Mouse (Mus musculus) urinary bladder, postnatal 25 days (tissue): ENCODE results near the gene Adora2b.
"Not testable (repeated sequence)": the region's sequence is repeated elsewhere in the genome, so short reads cannot be mapped to it uniquely, and the experiment has no call there.

Experiments
- DNase-seq: peaks from one replicate; pipeline ENCODE4 v3.0.0; 2022; ENCODE audit warnings: low spot score

Adora2b gene

DNA sequence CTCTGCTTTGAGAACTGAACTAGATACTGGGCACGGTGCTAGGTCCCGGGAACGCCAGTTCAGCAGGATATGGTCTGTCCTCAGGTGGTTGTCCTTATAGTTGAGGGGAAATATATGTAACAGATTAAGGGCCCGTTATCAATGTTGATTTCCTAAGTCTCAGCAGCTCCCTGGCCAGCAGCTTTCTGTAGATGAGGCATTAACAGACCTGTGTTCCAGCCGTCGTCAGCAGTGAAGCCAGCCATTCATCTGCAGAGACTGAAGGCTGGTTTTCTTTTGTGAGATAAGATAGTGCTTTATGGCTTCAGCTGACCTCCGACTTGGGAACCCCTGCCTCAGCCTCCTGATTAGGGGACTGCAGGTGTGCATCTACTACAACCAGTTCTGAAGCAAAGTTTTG lies 15.2 kb downstream of the Adora2b start:
- DNase-seq = no peak

DNA sequence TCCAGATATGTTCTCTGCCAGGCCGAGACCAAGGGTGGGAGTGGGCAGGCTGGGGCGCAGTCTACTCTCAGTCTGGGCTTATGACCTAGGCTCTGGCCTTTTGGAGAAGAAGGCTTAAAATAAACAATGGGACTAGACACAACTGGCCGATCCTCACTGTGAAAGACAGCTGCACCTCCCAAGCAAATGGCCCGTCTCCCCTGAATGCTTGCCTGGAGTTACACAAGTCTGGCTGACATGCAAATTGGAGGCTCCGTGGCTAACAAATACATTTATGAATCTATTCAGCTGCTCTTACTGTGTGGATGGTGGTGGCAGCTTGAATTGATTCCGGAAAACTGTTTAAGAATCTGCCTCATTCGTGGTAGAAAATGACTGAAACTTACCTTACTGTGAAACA lies 16.9 kb downstream of the Adora2b start:
- no peak for DNase-seq

DNA sequence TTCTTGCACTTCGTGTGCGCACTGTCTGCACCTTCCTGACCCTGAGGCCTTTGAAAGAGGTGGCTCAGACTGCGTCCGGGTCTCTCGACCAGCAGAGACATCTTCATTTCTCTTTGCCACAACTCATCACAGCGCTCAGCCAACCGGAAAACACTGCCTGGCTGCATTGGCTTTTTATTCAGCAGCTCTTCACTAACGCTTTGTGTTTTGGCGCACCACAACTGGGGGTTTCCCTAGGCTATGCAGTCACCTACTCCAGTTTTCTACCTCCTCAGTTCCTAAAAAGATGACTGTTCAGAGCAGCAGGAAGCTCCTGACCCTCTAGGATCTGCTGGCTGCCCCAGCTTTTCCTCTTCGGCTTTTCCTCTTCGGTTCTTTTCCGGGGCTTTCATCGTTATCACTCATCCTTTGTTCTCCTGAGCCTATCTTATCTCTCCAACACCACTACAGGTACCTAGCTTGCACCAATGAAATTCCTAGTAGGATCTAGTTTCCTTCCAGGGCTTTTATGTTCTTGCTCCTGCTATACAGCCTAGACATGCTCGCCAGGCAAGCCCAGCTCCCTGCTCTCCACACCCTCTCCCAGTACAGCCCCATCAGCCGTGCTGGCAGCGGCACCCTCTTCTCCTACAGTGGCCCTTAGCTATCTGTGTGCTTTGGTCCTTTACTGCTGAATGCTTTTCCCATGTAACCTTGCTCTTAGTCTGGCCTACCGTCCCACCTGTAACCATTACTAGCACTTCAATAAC lies 17.9 kb downstream of the Adora2b start:
- no peak for DNase-seq

DNA sequence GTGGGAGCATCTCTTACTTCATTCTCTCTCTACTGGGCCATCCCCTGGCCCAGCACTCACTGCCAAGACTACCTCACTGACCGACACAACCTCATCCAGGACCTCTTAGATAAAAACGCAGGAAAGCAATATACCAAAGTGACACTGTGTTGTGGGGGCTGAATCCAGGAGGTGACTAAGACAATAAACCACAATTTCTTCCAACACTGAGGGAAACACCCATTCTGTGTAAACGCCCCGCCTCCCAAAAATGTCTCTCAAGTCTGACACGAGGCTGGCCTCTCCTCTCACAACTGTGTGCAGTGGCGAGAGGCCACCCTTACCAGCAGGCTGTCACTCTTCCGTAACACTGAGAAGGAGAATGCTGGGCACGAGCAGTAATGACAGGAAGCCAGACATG lies 19.6 kb downstream of the Adora2b start:
- no peak for DNase-seq

DNA sequence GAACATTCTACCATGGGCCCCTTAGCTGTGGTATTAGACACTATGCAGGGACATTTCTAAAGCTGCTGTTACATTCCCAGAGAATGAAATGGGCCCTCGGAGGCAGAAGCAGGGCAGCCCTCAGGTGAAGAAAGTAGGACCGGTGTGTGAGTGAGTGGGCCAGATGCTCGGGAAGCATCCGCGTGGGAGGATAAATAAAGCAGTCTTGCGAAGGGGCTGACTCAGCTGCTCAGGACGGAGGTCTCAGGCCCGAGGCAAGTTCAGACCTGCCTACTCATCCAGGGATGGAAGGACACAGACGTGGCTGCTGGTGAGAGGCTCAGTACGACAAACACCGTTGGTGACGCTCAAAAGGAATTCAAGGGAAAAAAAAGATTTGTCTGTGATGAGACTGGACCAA lies 20.3 kb downstream of the Adora2b start:
- no peak for DNase-seq

DNA sequence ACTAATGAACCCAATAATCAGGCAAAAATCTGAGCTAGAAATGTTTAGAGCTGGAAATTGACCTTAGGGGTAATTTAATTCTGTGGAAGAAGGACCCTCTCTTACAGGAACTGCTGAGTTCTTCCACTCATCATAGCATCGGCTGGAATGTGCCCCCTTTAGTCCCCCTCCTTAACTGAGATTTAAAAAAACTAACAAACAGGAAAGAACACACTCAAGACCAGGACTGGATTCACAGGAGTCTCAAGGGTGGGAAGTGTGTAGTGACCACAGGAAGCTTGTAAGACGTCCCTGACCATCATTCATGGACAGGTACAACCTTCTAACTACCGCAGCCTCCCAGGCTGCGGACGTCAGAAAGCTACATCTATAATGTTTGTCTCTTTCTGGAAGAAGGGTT lies 22.1 kb downstream of the Adora2b start:
- DNase-seq = no peak

DNA sequence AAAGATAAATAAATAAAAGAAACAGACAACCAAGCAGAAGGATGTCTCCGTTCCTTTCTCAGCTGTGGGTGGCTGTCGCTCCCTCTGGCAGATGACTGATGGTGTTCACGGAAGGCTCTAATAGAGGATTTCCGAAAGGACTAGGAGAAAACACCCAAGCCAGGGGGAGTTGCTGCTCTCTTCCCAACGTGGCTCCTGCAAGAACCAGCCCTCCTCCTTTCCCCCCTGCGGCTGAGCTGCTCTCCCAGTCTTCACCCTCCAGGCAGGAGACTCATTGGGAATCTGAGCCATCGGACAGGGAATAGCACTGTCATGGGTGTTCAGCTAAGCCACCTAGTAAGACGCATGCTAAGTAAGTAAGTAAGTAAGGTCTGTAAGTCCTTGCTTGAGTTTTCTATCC lies 28.3 kb downstream of the Adora2b start:
- DNase-seq = no peak

DNA sequence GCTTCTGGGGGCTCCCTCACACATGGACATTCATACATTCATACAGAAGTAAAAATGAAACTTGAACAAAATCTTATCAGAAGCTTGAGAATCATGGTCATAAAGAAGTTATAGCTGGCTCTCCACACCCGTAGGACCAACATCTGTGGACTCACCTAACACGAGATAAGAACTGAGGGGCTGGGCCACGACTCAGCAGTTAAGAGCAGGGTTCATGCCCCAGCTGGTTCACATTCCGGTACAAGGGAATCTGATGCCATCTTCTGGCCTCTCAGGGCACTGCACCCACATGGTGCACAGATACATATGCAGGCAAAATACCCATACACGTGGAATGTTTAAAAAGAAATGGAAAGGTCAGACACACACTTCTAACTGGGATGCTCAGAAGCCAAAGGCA lies 29.2 kb downstream of the Adora2b start:
- DNase-seq = peak; percentile 63

DNA sequence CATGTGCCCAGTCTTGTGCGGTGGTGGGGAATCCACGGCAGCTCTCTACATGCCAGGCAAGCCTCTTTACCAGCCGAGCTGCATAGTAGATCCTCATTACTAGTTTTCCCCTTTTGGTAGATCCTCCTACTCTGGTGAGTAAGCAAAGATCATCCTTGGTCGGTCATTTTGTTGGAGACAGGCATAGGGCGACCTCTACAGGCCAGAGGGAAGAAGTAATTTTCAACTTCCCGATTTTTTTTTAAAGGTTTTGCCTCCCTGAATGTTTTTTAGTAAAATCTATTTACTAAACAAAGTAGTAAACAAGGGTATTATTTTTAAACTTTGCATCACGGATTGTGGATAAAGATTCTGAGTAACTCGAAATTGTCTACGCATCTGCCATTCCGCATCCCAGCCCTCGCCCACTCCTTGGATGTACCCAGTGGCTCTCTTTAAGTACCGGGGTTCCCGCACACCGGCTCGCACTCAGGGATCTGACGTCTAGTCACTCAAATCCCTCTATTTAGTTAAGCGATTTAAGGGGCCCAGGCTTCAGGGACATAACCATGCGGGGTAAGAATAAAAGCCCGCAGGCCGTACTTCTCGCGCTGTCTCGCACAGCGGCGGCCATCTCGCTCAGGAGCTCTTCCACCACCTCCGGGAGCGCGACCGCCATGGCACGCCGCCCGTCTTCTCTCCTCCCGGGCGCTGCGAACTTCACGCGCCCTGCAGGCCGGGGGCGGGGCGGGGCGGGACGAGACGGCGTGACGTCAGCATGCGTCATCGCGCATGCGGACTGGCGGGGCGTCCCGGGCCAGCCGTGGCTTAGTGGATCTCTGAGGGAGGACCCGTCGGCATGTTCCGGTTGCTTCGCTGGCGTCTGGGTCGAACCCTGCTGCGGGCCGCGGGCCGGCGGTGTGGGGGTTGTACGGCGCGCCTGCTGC lies 32.2 kb downstream of the Adora2b start, which contains the start of the genes Zswim7 and Ttc19:
Gene Zswim7, minus strand, starts transcription at position 701 of the 926 bp plus-strand sequence.
Gene Ttc19, plus strand, starts transcription at position 799 of the 926 bp plus-strand sequence.
- peak; percentile 92 for DNase-seq

DNA sequence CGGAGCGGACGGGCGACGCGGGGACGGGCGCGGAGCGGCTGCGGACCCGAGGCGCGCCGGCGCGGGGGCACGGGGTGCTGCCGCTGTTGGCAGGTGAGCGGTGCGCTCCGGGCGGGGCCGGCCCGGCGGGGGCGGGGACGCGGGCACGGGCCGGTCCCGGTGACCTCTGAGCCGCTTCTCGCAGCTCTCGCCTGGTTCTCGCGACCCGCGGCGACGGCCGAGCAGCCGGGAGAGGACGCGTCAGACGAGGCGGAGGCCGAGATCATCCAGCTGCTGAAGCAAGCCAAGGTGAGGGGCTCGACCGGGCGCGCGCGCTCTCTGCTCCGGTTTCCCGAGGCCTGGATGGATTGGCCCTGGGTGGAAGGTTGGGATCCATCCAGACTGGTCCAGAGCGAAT lies 32.8 kb downstream of the Adora2b start:
- DNase-seq = no peak

DNA sequence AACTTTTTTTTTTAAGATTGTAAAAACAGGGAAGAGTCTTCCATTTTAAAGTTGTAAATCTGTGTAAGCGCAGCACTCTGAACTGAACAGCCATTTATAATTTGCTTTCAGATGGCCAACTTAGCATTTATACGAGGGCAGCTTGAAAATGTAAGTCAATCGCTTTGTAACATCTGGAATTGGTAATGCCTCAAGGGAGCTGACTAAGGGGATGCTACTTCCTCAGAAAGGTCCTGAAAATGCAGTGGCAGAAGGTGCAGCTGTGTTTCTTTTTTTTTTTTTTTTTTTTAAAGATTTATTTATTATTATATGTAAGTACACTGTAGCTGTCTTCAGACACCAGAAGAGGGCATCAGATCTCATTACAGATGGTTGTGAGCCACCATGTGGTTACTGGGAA lies 35.2 kb downstream of the Adora2b start:
- not testable (repeated sequence) for DNase-seq

DNA sequence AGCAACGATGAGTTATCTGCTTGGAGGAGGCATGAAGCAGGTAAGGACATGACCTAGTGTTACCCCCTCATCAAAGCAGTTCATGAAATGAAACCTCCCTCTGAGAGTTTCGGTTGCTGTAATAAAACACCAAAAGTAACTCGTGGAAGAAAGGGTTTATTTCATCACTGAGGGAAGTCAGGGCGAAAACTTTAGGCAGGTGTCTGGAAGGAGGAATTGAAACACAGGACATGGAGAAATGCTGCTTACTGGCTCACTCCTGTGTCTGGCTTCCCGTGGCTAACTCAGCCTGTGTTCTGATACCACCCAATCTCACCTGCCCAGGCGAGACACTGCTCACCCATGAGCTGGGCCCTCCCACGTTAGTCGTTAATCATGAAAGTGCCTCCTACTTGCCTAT lies 36.2 kb downstream of the Adora2b start:
- DNase-seq = no peak

DNA sequence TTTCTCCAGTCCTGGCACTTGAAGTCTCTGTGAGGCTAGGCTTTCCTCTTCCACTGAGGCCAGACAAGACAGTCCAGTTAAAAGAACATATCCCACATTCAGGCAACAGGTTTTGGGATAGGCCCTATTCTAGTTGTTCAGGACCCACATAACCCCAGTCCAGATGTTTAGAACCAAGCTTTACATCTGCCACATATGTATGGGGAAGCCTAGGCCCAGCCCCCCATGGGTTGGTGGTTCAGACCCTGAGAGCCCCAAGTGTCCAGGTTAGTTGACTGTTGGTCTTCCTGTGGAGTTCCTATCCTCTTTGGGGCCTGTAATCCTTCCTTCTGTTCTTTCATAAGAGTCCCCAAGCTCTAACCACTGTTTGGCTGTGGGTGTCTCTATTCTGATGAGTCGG lies 38.9 kb downstream of the Adora2b start:
- no peak for DNase-seq

DNA sequence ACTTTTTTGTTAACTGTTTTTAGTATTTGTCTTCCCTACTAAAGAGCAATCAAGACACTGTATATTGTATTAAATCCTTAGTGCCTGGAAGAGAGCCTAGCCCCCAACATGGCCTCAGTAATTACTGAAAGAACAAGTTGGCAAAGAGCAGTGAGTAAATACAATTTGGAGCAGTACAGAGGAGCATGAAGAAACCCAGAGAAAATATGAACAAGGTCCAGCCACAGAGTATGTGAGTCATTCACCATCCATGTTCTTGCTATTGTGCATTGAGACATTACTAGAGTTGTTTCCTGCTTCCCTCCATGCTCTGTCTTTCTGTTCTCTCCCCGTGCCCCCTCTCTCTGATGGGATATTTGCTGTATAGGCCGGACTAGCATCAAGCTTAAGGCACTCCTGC lies 45.3 kb downstream of the Adora2b start:
- DNase-seq = no peak

DNA sequence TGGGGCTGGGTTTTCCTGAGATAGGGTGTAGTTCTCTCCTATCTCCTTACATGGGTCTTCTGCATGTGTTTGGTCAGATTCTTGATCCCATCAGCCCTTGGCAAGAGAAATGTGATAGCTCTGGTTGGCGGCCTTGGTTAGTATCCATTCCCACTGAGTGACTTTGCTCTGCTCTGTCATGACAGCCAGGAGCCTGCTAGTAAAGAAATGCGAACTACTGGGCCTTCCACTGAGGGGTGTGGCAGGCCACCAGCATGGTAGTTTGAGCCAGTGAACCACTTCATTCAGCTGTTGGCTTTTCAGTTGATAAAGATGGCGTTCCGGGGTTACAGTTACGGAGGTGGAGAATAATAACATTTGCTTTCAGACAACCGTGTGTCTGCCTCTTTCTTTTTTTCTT lies 50.1 kb downstream of the Adora2b start:
- DNase-seq = no peak

DNA sequence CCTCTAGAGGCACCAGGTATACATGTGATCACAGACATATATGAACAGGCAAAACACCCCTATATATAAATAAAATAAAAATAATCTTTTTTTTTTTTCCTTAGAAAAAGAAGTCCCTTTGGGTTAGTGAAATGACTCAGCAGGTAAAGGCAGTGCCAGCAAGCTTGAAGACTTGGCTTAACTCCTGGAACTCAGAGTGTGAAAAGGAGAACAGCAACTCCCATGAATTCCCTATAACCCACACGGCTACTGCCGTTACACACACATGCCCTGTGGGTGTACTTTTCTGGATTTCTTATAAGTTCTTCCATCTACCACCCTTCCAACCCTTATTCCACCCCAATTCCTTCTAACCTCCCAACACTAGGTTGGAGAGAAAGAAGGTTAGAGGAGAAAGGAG lies 57.1 kb downstream of the Adora2b start:
- no peak for DNase-seq

DNA sequence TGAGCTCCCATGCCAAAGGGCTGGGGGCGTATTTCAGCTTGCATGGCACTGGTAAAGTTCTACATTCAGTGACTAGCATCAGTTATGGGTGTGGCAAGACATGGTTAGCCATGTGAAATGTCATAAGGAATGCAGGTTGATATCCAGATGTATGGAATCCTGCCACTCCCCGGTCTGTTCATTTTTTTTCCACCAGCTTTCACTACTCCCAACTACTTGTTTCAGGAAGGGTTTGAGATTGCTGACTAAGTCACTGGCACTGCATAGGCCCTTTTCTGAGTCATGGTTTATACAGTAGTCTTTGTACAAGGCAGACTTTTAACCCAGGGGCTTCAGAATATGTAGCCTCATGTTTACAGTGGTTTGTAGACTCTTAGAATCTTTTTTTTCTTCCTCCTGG lies 60.5 kb downstream of the Adora2b start:
- DNase-seq = no peak

DNA sequence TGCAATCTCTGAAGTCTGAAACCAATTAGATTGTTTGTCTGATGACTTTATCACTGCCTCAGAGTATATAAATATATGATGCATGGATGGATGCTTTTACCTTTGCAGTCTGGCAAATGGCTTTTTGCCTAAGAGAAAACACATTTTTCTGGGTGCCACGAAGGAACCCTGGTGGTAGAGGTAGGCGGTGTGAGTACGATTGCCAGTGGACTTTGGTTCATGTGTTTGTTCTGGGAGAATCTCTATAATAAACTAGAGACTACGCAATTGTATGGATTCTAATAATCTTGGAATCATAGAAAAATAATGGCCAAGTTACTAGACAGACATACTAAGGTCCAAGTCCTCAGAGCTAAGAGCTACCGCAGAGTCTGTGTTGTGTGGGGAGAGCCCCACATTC lies 66.2 kb downstream of the Adora2b start:
- no peak for DNase-seq
